Mouse (Mus musculus): ENCODE measurements around the gene Slc30a5. TPM values are rescaled to one million over a fixed set of nuclear protein-coding genes. Genes with fewer than 3 reads are reported as not detected.
"Not testable (repeated sequence)": the region's sequence is repeated elsewhere in the genome, so short reads cannot be mapped to it uniquely, and the experiment has no call there.

The Slc30a5 gene
- total RNA-seq, 1 experiment from 2014 or later, result 47.9 TPM

GRCm38 (mm10) chr13:100841741-100842140 lies 8.5 kb upstream of the Slc30a5 start:
- no peak for DNase-seq

DNA sequence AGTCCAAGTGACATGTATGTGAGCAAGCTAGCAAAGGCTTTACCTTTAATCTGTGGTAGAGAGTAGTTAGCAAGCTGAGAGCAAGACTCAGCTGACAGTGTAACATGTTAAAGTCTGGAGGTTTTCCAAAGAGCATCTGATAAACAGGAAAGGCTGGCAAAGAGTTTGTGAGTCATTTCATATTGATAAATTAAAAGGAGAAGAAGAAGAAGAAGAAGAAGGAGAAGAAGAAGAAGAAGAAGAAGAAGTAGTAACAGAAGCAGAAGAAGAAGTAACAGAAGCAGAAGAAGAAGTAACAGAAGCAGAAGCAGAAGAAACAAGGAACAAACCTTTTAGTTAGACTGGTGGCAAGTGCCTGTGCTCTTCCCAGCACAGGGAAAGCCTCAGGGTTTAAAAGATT lies 1.6 kb upstream of the Slc30a5 start:
- no peak for DNase-seq

DNA sequence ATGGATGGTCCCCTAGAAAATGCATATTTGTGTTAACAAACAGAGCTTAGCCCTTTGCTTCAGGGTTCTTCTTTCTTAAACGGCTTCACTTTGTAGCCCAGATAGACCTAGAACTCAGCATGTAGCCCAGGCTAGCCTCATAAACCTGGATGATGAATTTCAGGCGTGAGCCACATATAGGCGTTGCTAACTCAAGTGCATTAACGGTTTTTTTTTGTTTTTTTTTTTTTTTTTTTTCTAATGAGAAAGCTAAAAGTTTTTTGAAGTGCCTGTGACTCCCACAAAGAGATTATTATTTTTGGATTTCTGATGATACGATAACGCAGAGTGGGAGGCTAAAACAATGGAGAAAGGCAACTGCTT lies 394 bp upstream of the Slc30a5 start:
- no peak for DNase-seq

- DNase-seq, result no peak
Measured at GRCm38 (mm10) chr13:100832188-100832587, 1.0 kb downstream of the Slc30a5 start.

GRCm38 (mm10) chr13:100831123-100831522 lies 2.1 kb downstream of the Slc30a5 start:
- DNase-seq, result no peak

GRCm38 (mm10) chr13:100825627-100826410 lies 7.4 kb downstream of the Slc30a5 start:
- DNase-seq, result no peak

- no peak for DNase-seq
Measured at GRCm38 (mm10) chr13:100824916-100825315, 8.3 kb downstream of the Slc30a5 start.

DNA sequence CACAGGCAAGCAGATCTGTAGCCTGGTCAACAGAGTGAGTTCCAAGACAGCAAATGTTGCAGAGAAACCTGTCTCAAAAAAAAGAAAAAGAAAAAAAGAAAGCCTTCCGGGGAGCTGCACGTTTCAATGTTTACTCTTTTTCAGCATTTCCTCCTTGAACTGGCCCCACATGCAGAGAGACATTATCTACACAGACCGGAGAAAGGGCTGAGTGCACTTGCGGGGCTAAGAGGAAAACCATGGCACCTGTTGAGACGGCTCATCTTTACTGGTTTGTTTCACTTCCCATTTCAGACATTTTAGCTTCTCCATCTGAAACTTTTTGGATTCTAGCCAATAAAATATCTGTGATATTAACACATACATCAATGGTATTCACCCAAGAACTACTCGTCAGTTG lies 8.9 kb downstream of the Slc30a5 start:
- DNase-seq, result no peak

GRCm38 (mm10) chr13:100823863-100824262 lies 9.4 kb downstream of the Slc30a5 start:
- no peak for DNase-seq

DNA sequence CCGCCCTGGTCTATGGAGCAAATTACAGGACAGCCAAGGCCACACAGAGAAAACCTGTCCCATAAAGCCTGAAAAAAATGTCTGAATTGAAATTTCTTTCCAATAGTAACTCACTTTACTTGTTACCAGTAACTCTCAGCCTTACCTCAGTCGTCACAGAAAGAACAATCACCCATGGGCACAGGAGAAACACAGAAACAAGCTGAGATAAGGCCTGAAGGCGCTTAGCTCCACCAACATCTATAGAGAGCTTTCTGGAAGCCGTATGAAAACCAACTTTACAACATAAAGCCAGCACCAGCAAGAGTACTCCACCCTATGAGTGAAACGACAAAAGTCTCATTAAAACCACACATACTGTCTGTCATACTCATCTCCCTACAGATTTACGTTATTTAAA lies 18.8 kb downstream of the Slc30a5 start:
- DNase-seq, result no peak

DNA sequence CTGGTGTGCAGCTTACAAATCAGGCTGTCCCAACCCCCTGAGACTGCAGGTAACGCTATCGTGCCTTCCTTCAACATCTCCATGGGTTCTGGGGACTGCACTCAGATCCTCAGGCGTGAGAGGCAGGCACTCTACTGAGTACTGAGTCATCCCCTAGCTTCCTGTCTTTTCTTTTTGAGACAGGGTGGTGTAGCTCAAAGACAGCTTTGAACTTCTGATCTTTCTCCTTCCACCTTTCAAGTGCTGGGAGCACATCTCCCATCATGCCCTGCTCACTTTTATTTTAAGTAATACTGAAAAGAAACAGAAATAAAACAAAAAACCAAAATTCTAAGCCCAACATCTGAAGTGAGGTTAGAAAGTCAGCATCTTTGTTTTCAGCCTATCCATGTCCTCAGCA lies 27.5 kb downstream of the Slc30a5 start:
- no peak for DNase-seq

GRCm38 (mm10) chr13:100797171-100797570 lies 36.1 kb downstream of the Slc30a5 start:
- DNase-seq, result no peak

- DNase-seq, result no peak
Measured at GRCm38 (mm10) chr13:100789083-100789482, 44.1 kb downstream of the Slc30a5 start.

- DNase-seq, result not testable (repeated sequence)
Measured at GRCm38 (mm10) chr13:100788057-100788456, 45.2 kb downstream of the Slc30a5 start.

DNA sequence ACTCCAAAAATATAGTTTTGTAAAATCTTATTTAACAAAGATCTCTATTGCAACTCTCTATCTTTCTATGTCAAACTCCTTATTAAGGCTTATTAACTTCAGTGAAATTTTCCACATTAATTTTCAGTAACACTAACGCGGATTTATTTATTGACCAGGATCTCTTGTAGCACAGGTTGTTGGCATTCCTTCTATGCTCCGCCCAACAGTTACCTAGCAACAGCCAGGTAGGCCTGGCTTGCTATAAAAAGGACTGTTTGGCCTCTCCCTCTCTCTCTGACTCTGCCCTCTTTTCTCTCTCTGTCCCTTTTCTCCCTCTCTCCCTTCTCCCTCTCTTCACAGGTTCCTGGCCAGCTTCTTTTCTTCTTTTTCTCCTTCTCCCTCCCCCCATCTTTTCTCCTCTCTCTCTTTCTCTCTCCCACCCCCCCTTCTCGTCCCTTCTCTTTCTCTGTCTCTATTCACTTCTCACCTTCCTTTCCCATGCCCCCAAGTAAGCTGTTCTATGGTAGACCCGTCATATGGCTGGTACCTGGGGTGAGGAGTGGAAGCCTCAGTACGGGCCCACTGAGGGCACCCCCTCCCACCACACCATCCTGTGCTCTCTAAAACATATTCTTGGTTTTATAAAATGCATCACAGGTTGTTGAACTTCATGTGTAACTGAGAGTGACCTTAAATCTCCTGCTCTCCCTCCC lies 45.8 kb downstream of the Slc30a5 start:
- no peak for DNase-seq

DNA sequence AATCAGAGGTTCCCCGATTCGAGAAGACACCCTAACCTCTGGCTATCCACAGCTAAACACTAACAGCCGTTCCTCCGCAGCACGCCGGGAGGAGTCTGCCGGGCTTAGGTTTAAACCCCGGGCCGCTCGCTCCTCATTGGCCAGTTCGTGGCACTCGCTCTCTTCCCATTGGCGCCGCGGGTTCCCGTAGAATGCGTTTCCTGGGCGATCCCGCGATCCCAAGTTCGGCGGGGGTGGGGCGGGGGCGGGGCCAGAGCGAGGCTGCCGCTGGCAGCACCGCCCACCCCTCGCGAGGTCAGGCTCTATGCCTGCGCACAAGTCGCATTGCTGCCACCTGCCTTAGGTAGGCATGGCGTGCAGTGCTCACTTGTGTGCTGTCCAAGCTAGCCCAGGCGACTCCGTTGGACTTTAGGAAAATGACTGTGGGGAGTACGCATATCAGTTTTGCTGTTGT lies 46.8 kb downstream of the Slc30a5 start, which contains the start of gene Ccnb1:
TSS of gene Ccnb1 (minus strand) at position 157 of the 454 bp plus-strand sequence.
- DNase-seq, result peak; percentile 93

- no peak for DNase-seq
Measured at GRCm38 (mm10) chr13:100785806-100786413, 47.3 kb downstream of the Slc30a5 start.

DNA sequence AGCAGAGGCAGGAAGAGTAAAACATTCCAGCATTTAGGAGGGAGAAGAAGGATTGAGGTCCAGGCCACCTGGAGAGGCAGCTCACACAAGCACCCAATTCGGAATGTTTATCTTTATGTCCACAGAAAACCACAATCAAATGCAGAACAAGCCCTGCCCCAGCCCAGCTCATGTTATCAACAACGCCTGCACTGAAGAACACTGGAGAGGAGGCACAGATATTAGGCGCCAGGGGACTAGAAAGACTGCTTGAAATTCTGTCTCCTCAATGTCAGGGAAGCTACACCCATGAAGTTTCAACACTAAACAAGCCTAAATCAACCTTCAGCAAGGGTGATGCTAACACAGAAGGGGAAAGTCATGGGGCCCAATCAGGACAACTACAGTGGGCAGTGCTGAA lies 55.7 kb downstream of the Slc30a5 start:
- no peak for DNase-seq

GRCm38 (mm10) chr13:100776710-100777109 lies 56.5 kb downstream of the Slc30a5 start:
- no peak for DNase-seq

- no peak for DNase-seq
Measured at GRCm38 (mm10) chr13:100776056-100776419, 57.2 kb downstream of the Slc30a5 start.

GRCm38 (mm10) chr13:100775252-100776055 lies 57.8 kb downstream of the Slc30a5 start, which contains the start of gene Cenph:
TSS of gene Cenph (minus strand) at chr13:100775899.
- DNase-seq, result peak; percentile 87

DNA sequence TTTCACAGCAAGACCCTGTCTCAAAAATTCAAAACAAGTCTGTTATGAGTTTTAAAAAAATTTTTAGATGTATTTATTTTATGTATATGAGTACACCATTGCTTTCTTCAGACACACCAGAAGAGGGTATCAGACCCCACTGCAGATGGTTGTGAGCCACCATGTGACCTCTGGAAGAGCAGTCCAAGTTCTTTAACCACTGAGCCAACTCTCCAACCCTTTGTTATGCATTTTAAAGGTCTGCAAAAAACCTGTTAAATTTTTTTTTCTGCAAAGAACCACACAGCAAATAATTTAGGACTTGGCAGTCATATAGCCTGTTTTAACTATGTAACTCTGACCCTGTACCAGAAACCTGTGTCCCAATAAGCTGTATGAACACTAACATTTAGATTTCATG lies 58.5 kb downstream of the Slc30a5 start:
- no peak for DNase-seq

Data from adrenal gland, postnatal 25 days (tissue).